Mouse (Mus musculus) 3134 (cell line): ENCODE data around the gene Pum2.

Source experiments
- DNase-seq: peaks from one replicate; pipeline ENCODE4 v3.0.0-alpha.2; 2011; ENCODE audit warnings: low spot score; ENCODE audit not compliant: insufficient read length; ENCODE audit errors: extremely low read depth

Gene Pum2

DNA sequence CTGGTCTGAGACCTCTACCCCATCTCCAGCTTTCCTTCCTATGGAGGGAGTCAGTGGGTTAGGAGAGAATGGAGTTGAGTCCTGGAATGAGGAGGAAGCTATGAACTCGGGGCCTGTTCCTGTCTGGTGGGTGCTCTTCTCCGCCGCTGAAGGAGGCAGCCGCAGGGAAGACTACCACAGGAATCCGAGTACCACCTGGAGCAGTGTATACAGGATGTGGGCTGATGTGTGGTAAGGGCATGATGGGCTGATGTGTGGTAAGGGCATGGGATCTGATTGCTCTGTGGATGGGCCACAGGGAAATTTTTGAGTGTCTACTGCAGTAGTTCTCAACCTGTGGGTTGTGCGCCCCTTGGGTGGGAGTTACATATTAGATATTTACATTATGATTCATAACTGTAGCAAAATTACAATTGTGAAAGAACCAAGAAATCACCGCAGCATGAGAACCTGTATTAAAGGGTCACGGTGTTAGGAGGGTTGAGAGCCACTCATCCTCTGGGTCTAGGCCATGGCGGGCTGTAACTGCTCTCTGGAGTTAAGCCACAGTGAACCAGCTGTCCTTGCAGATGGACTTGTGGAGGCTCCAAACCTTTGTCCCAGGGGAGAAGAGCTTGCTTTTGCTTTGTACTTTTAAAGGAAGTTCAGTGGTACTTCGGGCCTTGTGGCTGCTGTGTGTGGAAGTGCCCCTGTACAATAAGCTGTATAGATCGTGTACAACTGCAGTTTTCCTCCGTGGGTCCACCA, 113.2 kb downstream of the Pum2 start:
- DNase-seq, result peak; percentile 36

DNA sequence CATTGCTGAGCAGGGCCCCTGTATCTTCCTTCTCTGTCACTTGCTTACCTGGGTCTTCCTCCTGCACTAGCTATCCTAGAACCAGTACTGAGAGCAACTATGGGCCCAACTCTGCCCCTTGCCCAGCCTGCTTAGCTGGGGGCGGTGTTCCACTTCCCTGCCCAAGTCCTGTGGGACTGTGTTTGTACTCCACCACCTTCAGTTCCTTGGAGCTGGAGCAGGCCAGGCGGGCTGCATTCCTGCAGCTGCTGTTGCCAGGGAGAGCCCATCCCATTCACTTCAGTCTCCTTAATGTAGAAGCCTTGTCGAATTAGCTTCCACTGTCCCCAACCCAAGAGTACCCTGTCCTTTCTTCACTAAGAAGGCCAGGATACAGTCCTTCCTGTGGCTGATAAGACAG, 114.5 kb downstream of the Pum2 start:
- DNase-seq, result no peak

DNA sequence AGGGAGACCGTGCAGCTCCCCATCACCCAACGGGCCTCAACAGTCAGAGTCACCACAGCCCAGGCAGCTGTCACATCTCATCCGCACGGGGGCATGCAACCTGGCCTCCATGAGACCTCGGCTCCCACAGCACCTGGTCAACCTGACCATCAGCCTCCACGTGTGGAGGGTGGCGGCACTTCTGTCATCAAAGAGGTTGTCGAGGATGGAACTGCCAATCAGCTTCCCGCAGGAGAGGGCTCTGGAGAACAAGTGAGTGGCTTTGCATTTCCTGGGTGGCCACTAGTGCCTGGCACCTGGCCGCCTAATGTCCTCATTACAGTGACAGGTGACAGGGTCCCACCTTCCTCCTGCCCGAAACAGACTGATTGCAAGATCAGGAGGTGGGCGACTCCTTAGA, 116.7 kb downstream of the Pum2 start:
- DNase-seq, result no peak

DNA sequence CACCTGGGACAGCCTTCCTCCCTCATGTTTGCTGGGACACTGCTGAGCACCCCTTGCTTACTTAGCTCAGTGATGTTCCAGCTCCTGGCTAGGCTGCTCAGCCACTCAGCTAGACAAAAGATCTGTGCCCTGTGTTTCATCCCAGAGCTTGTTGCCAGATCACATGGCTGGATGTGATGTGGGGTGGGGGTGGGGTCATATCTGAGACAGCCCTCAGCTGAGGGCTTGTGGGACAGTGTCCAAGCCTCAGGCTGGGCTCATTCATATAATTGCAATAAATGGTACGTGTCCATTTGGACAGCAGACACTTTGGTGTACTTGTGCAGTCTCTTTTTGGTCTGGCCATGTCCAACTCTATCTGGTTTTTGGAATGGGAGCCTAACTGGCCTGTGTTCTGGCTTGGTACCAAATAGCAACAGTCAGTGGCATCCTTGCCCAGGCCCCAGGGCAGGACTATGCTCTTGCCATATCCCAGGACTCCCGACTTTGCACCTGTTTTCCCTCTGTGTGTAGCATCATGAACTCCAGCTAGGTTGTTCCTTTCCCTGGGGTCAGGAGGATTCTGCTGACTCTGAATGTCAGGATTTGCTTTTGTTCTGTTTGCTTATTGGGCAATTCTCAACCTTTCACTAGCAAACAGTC, 119.6 kb downstream of the Pum2 start:
- no peak for DNase-seq

DNA sequence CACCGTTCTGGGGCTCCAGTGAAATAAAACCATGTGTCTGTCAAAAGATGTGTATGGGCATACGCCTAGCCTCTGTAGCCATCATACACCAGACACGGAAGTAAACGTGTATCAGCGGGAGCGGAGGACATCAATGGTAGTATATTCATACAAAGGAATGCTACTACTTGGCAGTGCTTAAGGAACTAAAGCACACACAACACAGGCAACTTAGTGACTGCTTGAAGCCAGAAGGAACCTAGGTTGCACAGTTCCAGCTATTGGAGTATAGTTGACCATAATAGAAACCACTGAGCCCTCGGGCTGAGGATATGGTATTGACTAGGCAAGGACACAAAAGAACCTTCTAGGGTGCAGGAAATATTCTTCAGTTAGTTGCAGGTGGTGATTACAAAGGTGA, 124.0 kb downstream of the Pum2 start:
- DNase-seq, result no peak

DNA sequence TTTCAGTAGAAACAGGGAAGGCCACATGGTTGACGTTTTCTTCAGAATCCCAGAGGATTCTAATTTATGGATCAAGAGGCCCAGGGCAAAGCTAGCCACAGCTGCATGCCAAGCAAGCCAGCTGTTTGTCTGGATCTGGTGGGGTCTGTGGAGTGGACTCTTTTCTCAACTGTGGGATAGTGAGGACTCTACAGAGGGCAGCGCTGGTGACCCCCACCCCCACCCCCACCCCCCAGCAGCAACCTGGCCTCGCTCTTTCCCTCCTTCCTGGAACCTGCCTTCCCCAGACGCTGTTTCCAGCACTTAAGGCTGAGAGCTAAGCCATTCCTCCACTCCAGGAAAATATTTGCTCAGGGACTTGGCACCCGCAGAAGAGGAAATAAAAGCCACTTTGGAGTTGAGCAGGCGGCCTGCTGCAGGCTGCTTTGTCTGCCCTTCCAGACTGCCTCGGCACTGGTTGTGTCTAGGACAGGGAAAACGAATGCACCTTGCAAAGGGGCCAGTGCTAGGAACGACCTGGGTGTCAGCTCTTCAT, 124.6 kb downstream of the Pum2 start:
- DNase-seq, result no peak
